Comparison of ENCODE assay signal across 16 mouse cellular contexts in genomic region chr4:43401486-43401885, GRCm38 (mm10). TPM values are rescaled to one million over a fixed set of nuclear protein-coding genes. Genes with fewer than 3 reads are reported as not detected.
DNase-seq lines count a peak whose midpoint lies in the region; ATAC-seq and TF ChIP-seq lines count a peak whose summit lies in the region.
"Had no signal": no experiment of that assay in that cellular context is flagged by ENCODE, and none has a peak within 500 bp of the region (broad histone marks: within the 10 kb centered on the region; RNA-seq: fewer than 3 reads in every experiment).

No protein-coding gene starts in this region.

- H3K79me2 ChIP-seq in heart, adult 2 months (replicated peaks; ENCODE audit: control insufficient read depth, insufficient read depth, low read length), result peaks cover 5% of the 10 kb centered on the region; the same call in 1 of the 2 replicates

- intact Hi-C loops in heart, adult 2 months (cut with DNase I), result loop anchor here (10.0 kb wide), 1 partner anchor 357 kb away; the partner anchor contains the start of gene Fam214b

- 0 out of 2 replicates have a peak overlapping the region, but pooled peaks have one; percentile 10 for H3K4me2 ChIP-seq in kidney, postnatal 0 days (ENCODE audit: low read length)
- H3K4me2 ChIP-seq in limb, embryonic 12.5 days, result peak overlapping the region; percentile 35
- no peak overlapping the region for H3K4me2 ChIP-seq in liver, postnatal 0 days (ENCODE audit: low read depth, low read length)
- H3K4me2 ChIP-seq: neural tube, embryonic 15.5 days had no signal

- peaks cover 12% of the 10 kb centered on the region for H3K36me3 ChIP-seq in heart, adult 2 months (ENCODE audit: control insufficient read depth, insufficient read depth, low read length)
- H3K36me3 ChIP-seq in kidney, postnatal 0 days (ENCODE audit: insufficient read depth, low read length), result no peaks in the 10 kb centered on the region
- H3K36me3 ChIP-seq in kidney, adult 2 months (ENCODE audit: control insufficient read depth, insufficient read depth, low read length), result no peaks in the 10 kb centered on the region
- H3K36me3 ChIP-seq in limb, embryonic 12.5 days, result no peaks in the 10 kb centered on the region
- H3K36me3 ChIP-seq in liver, postnatal 0 days (replicated peaks; ENCODE audit: insufficient read depth, low read length), result no peaks in the 10 kb centered on the region
- H3K36me3 ChIP-seq: neural tube, embryonic 15.5 days had no signal

- WGBS in heart, adult 2 months, result 92% methylated on average over 10 of the region's 10 CpGs
- WGBS in kidney, postnatal 0 days, result 77% methylated on average over 10 of the region's 10 CpGs
- WGBS in kidney, adult 2 months, result 81% methylated on average over 10 of the region's 10 CpGs
- 81% methylated on average over 10 of the region's 10 CpGs for WGBS in limb, embryonic 12.5 days
- WGBS in liver, postnatal 0 days (ENCODE audit: insufficient replicate concordance), result 78% methylated on average over 10 of the region's 10 CpGs

- no peak overlapping the region for H3K4me3 ChIP-seq in heart, adult 2 months
- no peak overlapping the region for H3K4me3 ChIP-seq in kidney, postnatal 0 days (replicated peaks; ENCODE audit: low read depth, low read length)
- H3K4me3 ChIP-seq in kidney, adult 2 months (ENCODE audit: insufficient read depth, low read depth, low read length), result no peak overlapping the region
- H3K4me3 ChIP-seq in brown adipose tissue, adult 24 weeks (ENCODE audit: insufficient read depth, low read depth, low read length), result no peak overlapping the region
- H3K4me3 ChIP-seq in limb, embryonic 12.5 days (replicated peaks), result no peak overlapping the region; the same call in 1 of the 2 replicates
- no peak overlapping the region for H3K4me3 ChIP-seq in liver, postnatal 0 days (ENCODE audit: low read depth, low read length)
- H3K4me3 ChIP-seq: megakaryocyte, embryonic 14.5 days; neural tube, embryonic 15.5 days had no signal

- no peak overlapping the region for H3K9ac ChIP-seq in heart, adult 2 months (ENCODE audit: low read depth, low read length)
- no peak overlapping the region for H3K9ac ChIP-seq in kidney, postnatal 0 days (ENCODE audit: low read depth, low read length)
- peak overlapping the region; percentile 27; the same call in 1 of the 2 replicates for H3K9ac ChIP-seq in limb, embryonic 12.5 days (replicated peaks)
- H3K9ac ChIP-seq in liver, postnatal 0 days (replicated peaks), result no peak overlapping the region
- H3K9ac ChIP-seq: neural tube, embryonic 15.5 days had no signal

- H3K27ac ChIP-seq in heart, adult 2 months, result peak overlapping the region; percentile 92
- H3K27ac ChIP-seq in kidney, postnatal 0 days, result peak overlapping the region; percentile 66
- H3K27ac ChIP-seq in kidney, adult 2 months (ENCODE audit: insufficient read depth, low read depth, low read length), result no peak overlapping the region
- H3K27ac ChIP-seq in brown adipose tissue, adult 24 weeks (replicated peaks; ENCODE audit: low read depth, low read length), result 0 out of 2 replicates have a peak overlapping the region, but pooled peaks have one; percentile 0
- H3K27ac ChIP-seq in limb, embryonic 12.5 days, result peak overlapping the region; percentile 53
- H3K27ac ChIP-seq in liver, postnatal 0 days (ENCODE audit: low read depth), result no peak overlapping the region
- H3K27ac ChIP-seq: hindbrain, postnatal 0 days; neural tube, embryonic 15.5 days had no signal

- H3K9me3 ChIP-seq in kidney, postnatal 0 days (replicated peaks; ENCODE audit: low read length), result no peaks in the 10 kb centered on the region
- no peaks in the 10 kb centered on the region for H3K9me3 ChIP-seq in limb, embryonic 12.5 days
- no peaks in the 10 kb centered on the region for H3K9me3 ChIP-seq in liver, postnatal 0 days (ENCODE audit: low read length)
- H3K9me3 ChIP-seq: megakaryocyte, embryonic 14.5 days; neural tube, embryonic 15.5 days had no signal

- no peak for TF ChIP-seq POLR2A in heart, adult 2 months (IDR thresholded peaks at IDR 0.05; ENCODE audit: insufficient read depth, low read depth, low read length)
- TF ChIP-seq POLR2A in kidney, adult 2 months (IDR thresholded peaks at IDR 0.05; ENCODE audit: low read depth, low read length), result no peak

- peak in 1 of 2 experiments; percentile 24 for DNase-seq in heart, adult 2 months
- DNase-seq in heart, postnatal 4 days, result no peak
- no peak for DNase-seq in kidney, postnatal 0 days (ENCODE audit: low spot score)
- no peak for DNase-seq in kidney, adult 2 months
- no peak for DNase-seq in liver, postnatal 0 days
- no peak for DNase-seq in retina, embryonic 14.5 days (ENCODE audit: low spot score)
- DNase-seq: liver; right cerebral cortex, postnatal 25 days; thymus, postnatal 36 days had no signal

- no peak for TF ChIP-seq CTCF in heart, adult 2 months (IDR thresholded peaks at IDR 0.05)
- no peak for TF ChIP-seq CTCF in kidney, postnatal 0 days (IDR thresholded peaks at IDR 0.05; ENCODE audit: low read depth)
- no peak for TF ChIP-seq CTCF in kidney, adult 2 months (conservative IDR thresholded peaks at IDR 0.05; ENCODE audit: insufficient read depth, insufficient read length, low read depth, low read length)
- no peak for TF ChIP-seq CTCF in liver, postnatal 0 days (IDR thresholded peaks at IDR 0.05; ENCODE audit: low read depth)

- H3K27me3 ChIP-seq in heart, adult 2 months (ENCODE audit: control insufficient read depth, insufficient read depth, low read length), result no peaks in the 10 kb centered on the region
- H3K27me3 ChIP-seq in kidney, postnatal 0 days (ENCODE audit: insufficient read depth, low read length), result no peaks in the 10 kb centered on the region
- H3K27me3 ChIP-seq in kidney, adult 2 months (replicated peaks; ENCODE audit: control insufficient read depth, insufficient read depth, low read length), result no peaks in the 10 kb centered on the region
- no peaks in the 10 kb centered on the region for H3K27me3 ChIP-seq in limb, embryonic 12.5 days
- no peaks in the 10 kb centered on the region for H3K27me3 ChIP-seq in liver, postnatal 0 days (ENCODE audit: insufficient read depth, low read length)
- H3K27me3 ChIP-seq: neural tube, embryonic 15.5 days had no signal

- no peak for ATAC-seq in kidney, postnatal 0 days (replicated peaks; ENCODE audit: low FRiP score, low read depth)
- ATAC-seq in limb, embryonic 12.5 days (ENCODE audit: insufficient number of reproducible peaks, insufficient read depth, low FRiP score, low TSS enrichment, low read depth), result no peak
- no peak for ATAC-seq in liver, postnatal 0 days
- ATAC-seq: hindbrain, postnatal 0 days had no signal

- no peak for TF ChIP-seq EP300 in heart, adult 2 months (IDR thresholded peaks at IDR 0.05; ENCODE audit: insufficient read depth, low read depth, low read length)
- no peak for TF ChIP-seq EP300 in liver, postnatal 0 days (IDR thresholded peaks at IDR 0.05; ENCODE audit: low read depth)

- peaks cover 47% of the 10 kb centered on the region for H3K4me1 ChIP-seq in heart, adult 2 months (ENCODE audit: control insufficient read depth, insufficient read depth, low read length)
- H3K4me1 ChIP-seq in kidney, postnatal 0 days (replicated peaks; ENCODE audit: insufficient read depth, low read length), result peaks cover 51% of the 10 kb centered on the region
- peaks cover 33% of the 10 kb centered on the region for H3K4me1 ChIP-seq in kidney, adult 2 months (ENCODE audit: control insufficient read depth, insufficient read depth, low read length)
- peaks cover 45% of the 10 kb centered on the region for H3K4me1 ChIP-seq in brown adipose tissue, adult 24 weeks (ENCODE audit: control insufficient read depth, insufficient read depth, insufficient read length, low read length)
- H3K4me1 ChIP-seq in limb, embryonic 12.5 days (replicated peaks), result peaks cover 58% of the 10 kb centered on the region
- peaks cover 13% of the 10 kb centered on the region for H3K4me1 ChIP-seq in liver, postnatal 0 days (ENCODE audit: insufficient read depth)

RNA-seq across cellular contexts. Expression of gene Rusc2, which starts 19.7 kb away (rescaled TPM):
- 10 to 100 TPM; 43.5 to 45.3 TPM for total RNA-seq in heart, adult 2 months (2021)
- 27.2 and 27.5 TPM in 2 replicates for polyA plus RNA-seq in heart, adult 2 months (2012; rRNA removed)
- total RNA-seq in heart, postnatal 4 days (2021), result 10 to 100 TPM; 39.5 to 41.2 TPM
- polyA plus RNA-seq in kidney, postnatal 0 days (2015; fragmentation: Nextera tagmentation; extraction: Ambion mirVana), result 9.6 and 9.7 TPM in 2 replicates
- polyA plus RNA-seq in kidney, adult 2 months (2012; rRNA removed), result 15.5 and 17.3 TPM in 2 replicates
- 13.0 and 14.6 TPM in 2 replicates for polyA plus RNA-seq in brown adipose tissue, adult 24 weeks (2012; ENCODE audit: insufficient read depth, insufficient read length, missing spikeins)
- 8.0 and 14.3 TPM in 2 replicates for polyA plus RNA-seq in limb, embryonic 12.5 days (2016; fragmentation: Nextera tagmentation; extraction: Ambion mirVana)
- polyA plus RNA-seq in liver, postnatal 0 days (2015; fragmentation: Nextera tagmentation; extraction: Ambion mirVana), result 1.9 and 2.1 TPM in 2 replicates

RNA-seq across cellular contexts. Expression of gene Fam166b, which starts 27.4 kb away (rescaled TPM):
- total RNA-seq in heart, adult 2 months (2021), result not detected
- polyA plus RNA-seq in heart, adult 2 months (2012; rRNA removed), result 1.4 TPM in 1 of 2 replicates, not detected in the other
- total RNA-seq in heart, postnatal 4 days (2021), result not detected
- polyA plus RNA-seq in kidney, postnatal 0 days (2015; fragmentation: Nextera tagmentation; extraction: Ambion mirVana), result 0.33 and 0.59 TPM in 2 replicates
- 1.3 and 1.6 TPM in 2 replicates for polyA plus RNA-seq in kidney, adult 2 months (2012; rRNA removed)
- polyA plus RNA-seq in brown adipose tissue, adult 24 weeks (2012; ENCODE audit: insufficient read depth, insufficient read length, missing spikeins), result not detected in 2 replicates
- 0.24 TPM in 1 of 2 replicates, not detected in the other for polyA plus RNA-seq in limb, embryonic 12.5 days (2016; fragmentation: Nextera tagmentation; extraction: Ambion mirVana)
- polyA plus RNA-seq in liver, postnatal 0 days (2015; fragmentation: Nextera tagmentation; extraction: Ambion mirVana), result 0.14 TPM in 1 of 2 replicates, not detected in the other
- total RNA-seq: adrenal gland, adult 18-20 months had no signal

RNA-seq across cellular contexts. Expression of gene Tesk1, which starts 40.3 kb away (rescaled TPM):
- total RNA-seq in heart, adult 2 months (2021), result 10 to 100 TPM; 36.6 to 37.5 TPM
- polyA plus RNA-seq in heart, adult 2 months (2012; rRNA removed), result 51.5 and 52.6 TPM in 2 replicates
- total RNA-seq in heart, postnatal 4 days (2021), result 10 to 100 TPM; 41.2 to 45.4 TPM
- 7.8 and 9.1 TPM in 2 replicates for polyA plus RNA-seq in kidney, postnatal 0 days (2015; fragmentation: Nextera tagmentation; extraction: Ambion mirVana)
- polyA plus RNA-seq in kidney, adult 2 months (2012; rRNA removed), result 59.0 and 72.5 TPM in 2 replicates
- polyA plus RNA-seq in brown adipose tissue, adult 24 weeks (2012; ENCODE audit: insufficient read depth, insufficient read length, missing spikeins), result 33.8 and 37.9 TPM in 2 replicates
- polyA plus RNA-seq in limb, embryonic 12.5 days (2016; fragmentation: Nextera tagmentation; extraction: Ambion mirVana), result 13.3 TPM in 2 replicates
- polyA plus RNA-seq in liver, postnatal 0 days (2015; fragmentation: Nextera tagmentation; extraction: Ambion mirVana), result 1.2 TPM in 2 replicates

RNA-seq across cellular contexts. Expression of gene Cd72, which starts 52.9 kb away (rescaled TPM):
- total RNA-seq in heart, adult 2 months (2021), result 1 to 10 TPM in 1 of 2 experiments, under 1 TPM in 1; 0.97 to 1.0 TPM
- polyA plus RNA-seq in heart, adult 2 months (2012; rRNA removed), result 1.8 and 4.8 TPM in 2 replicates
- under 1 TPM; 0.56 to 0.69 TPM for total RNA-seq in heart, postnatal 4 days (2021)
- polyA plus RNA-seq in kidney, postnatal 0 days (2015; fragmentation: Nextera tagmentation; extraction: Ambion mirVana), result 2.9 and 5.0 TPM in 2 replicates
- polyA plus RNA-seq in kidney, adult 2 months (2012; rRNA removed), result 4.5 and 12.6 TPM in 2 replicates
- 1.5 and 1.9 TPM in 2 replicates for polyA plus RNA-seq in brown adipose tissue, adult 24 weeks (2012; ENCODE audit: insufficient read depth, insufficient read length, missing spikeins)
- 2.7 and 3.5 TPM in 2 replicates for polyA plus RNA-seq in limb, embryonic 12.5 days (2016; fragmentation: Nextera tagmentation; extraction: Ambion mirVana)
- polyA plus RNA-seq in liver, postnatal 0 days (2015; fragmentation: Nextera tagmentation; extraction: Ambion mirVana), result 9.9 and 10.4 TPM in 2 replicates
- total RNA-seq: hindbrain, postnatal 0 days; layer of hippocampus, postnatal 10 days had no signal

Comparison
In these comparisons a context has a peak if more than half of its experiments do, and no peak if none do; other contexts are left out.
1. H3K27ac ChIP-seq: peak in heart, adult 2 months (single experiment), kidney, postnatal 0 days (single experiment), brown adipose tissue, adult 24 weeks (single experiment) and limb, embryonic 12.5 days (single experiment); none in kidney, adult 2 months (single experiment) and liver, postnatal 0 days (single experiment).